Mouse (Mus musculus) myocyte (in vitro differentiated cells): ENCODE measurements around the gene E2f4.

ENCODE experiments used
- E2F4 ChIP-seq: IDR thresholded peaks from one replicate; pipeline ENCODE4 v1.6.1; 2011; ENCODE audit warnings: mild to moderate bottlenecking, control low read depth, moderate library complexity; ENCODE audit not compliant: insufficient read depth
- MAX ChIP-seq: IDR thresholded peaks from one replicate; pipeline ENCODE4 v1.6.1; 2011; ENCODE audit warnings: low read depth, mild to moderate bottlenecking, control low read depth
- MYOD1 ChIP-seq, 3 experiments: IDR thresholded peaks; one replicate each; pipeline ENCODE4 v1.6.1; 2011; ENCODE audit warnings: control low read depth in 2 of 3, low read depth in 2 of 3, mild to moderate bottlenecking in 2 of 3, moderate library complexity in 1 of 3; ENCODE audit not compliant: insufficient read length in 2 of 3, control insufficient read depth in 1 of 3
- MYOG ChIP-seq, 3 experiments: IDR thresholded peaks; one replicate each; pipeline ENCODE4 v1.6.1; 2011; ENCODE audit warnings: control low read depth in 2 of 3, low read depth in 2 of 3, mild to moderate bottlenecking in 2 of 3; ENCODE audit not compliant: insufficient read length in 2 of 3, control insufficient read depth in 1 of 3, insufficient read depth in 1 of 3
- POLR2A ChIP-seq: IDR thresholded peaks from one replicate; pipeline ENCODE4 v1.6.1; 2011; ENCODE audit warnings: low read depth, mild to moderate bottlenecking, control low read depth, moderate library complexity; ENCODE audit not compliant: insufficient read length
- POLR2AphosphoS2 ChIP-seq: IDR thresholded peaks from one replicate; pipeline ENCODE4 v1.6.1; 2011; ENCODE audit warnings: low read depth, control low read depth; ENCODE audit not compliant: insufficient read length
- REST ChIP-seq: IDR thresholded peaks from one replicate; pipeline ENCODE4 v1.6.1; 2011; ENCODE audit warnings: mild to moderate bottlenecking, control low read depth, moderate library complexity; ENCODE audit not compliant: insufficient read depth, insufficient read length
- TCF12 ChIP-seq: IDR thresholded peaks from one replicate; pipeline ENCODE4 v1.6.1; 2011; ENCODE audit warnings: mild to moderate bottlenecking, control low read depth; ENCODE audit not compliant: poor library complexity, insufficient read depth, severe bottlenecking
- TCF3 ChIP-seq: IDR thresholded peaks from one replicate; pipeline ENCODE4 v1.6.1; 2011; ENCODE audit warnings: low read depth, control low read depth; ENCODE audit not compliant: insufficient read length
- USF1 ChIP-seq: IDR thresholded peaks from one replicate; pipeline ENCODE4 v1.6.1; 2011; ENCODE audit warnings: low read depth, mild to moderate bottlenecking, control low read depth, moderate library complexity

DNA sequence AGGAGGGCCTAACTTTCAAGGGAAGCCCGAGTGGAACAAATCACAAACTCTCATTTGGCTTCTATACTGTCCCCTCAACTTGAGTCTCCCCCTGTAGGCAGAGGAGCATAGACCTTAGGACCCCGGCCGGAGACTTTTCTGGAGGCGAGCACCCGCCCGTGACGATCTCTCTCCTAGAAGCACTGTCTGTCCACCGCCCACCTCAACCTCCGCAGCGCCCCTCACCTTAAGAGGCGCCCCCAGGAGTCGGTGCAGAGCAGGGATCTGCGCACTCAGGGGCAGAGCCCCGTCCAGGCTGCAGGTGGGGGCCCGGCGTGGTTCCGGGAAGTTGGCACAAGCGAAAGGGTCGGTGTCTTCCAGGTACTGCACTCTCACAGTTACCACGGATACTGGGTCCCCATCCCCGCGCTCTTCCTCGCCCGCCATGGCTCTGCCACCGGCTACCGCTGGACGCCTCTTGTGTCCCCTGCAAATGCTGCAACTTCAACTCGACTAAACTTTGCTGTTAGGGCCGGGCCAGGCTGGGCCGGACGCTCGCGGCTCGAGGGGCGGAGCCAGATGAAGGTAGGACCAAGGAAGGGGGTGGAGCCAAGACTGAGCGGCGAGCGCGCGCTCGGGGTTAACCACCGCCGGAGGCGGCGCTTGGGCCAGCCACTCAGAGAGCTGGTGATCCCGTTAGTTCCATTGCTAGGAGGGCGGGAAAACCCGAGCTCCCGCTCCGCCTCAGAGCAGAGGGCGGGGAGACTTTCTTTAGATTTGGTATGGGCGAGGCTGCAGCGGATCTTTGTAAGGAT, 50.2 kb downstream of the E2f4 start, which contains the start of gene Fhod1:
- TF ChIP-seq MYOG (IDR thresholded peaks at IDR 0.05; ENCODE audit: control insufficient read depth in 1 of 3, insufficient read depth in 1 of 3, insufficient read length in 2 of 3, low read depth in 2 of 3) (peak in 1 of 3 experiments; percentile 4), POLR2A (peak; percentile 92), MYOD1 (IDR thresholded peaks at IDR 0.05; ENCODE audit: control insufficient read depth in 1 of 3, insufficient read length in 2 of 3, low read depth in 2 of 3) (no peak), REST (no peak), USF1 (no peak), E2F4 (peak; percentile 85), MAX (no peak), POLR2AphosphoS2 (peak; percentile 85), TCF3 (no peak), TCF12 (no peak)
